Mouse (Mus musculus) c-Kit-positive CD71-positive TER-119-negative erythroid progenitor cells, embryonic 14.5 days (primary cell): ENCODE measurements around the gene Sptan1.
"Not testable (repeated sequence)": the region's sequence is repeated elsewhere in the genome, so short reads cannot be mapped to it uniquely, and the experiment has no call there.

ENCODE experiments used
- DNase-seq: peaks from one replicate; pipeline ENCODE4 v3.0.0-alpha.2; 2013; ENCODE audit warnings: low read depth

The Sptan1 gene

DNA sequence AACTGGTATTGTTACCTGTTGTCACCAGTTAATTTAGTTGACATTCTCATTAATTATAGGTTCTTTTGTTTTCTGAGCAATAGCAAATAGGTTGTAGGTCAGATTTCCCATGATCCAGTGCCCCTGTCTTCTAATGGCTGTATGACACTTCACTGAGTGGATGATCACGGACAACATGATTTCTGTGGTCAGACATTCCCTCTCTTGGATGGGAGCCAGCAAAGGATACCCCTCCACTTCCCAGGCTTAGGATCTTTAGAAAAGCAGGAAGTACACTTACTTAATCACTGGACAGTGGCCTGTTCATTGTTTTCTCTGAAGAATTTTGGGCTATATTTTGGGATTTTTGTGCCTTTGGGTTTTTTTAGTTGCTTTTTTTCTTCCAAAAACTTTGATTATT is 43.7 kb downstream of the Sptan1 start:
- DNase-seq: no peak

GRCm38 (mm10) chr2:30010840-30011281 is 45.5 kb downstream of the Sptan1 start:
- DNase-seq: no peak

DNA sequence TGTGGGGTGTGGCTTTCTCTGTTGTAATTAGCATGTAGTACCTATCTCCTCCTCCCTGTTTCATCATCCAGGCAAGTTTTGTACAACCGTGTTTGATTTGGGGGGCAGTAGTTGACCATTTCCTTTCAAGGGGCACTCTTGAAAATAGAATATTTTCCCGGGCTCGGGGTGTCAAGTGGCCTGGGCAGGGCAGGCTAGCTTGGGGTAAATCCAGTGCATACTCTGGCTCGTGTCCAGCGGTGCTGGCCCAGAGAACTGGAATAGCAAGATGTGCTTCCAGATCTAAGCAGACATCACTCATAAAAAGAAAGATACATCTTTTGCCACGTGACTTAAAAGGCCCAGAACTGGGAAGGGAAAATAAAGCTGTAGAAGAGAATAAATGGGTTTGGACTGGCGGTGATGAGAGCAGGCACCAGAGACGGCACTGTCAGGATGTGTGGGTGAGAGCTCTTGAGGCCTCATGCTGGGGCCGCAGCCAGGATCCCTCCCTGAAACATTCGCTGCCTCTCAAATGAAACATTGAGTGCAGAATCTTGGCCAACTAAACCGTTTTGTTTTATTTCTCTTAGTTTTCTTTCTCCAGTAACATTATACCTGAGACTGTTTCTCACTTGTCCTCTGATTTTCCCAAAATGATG is 49.1 kb downstream of the Sptan1 start:
- DNase-seq: no peak

DNA sequence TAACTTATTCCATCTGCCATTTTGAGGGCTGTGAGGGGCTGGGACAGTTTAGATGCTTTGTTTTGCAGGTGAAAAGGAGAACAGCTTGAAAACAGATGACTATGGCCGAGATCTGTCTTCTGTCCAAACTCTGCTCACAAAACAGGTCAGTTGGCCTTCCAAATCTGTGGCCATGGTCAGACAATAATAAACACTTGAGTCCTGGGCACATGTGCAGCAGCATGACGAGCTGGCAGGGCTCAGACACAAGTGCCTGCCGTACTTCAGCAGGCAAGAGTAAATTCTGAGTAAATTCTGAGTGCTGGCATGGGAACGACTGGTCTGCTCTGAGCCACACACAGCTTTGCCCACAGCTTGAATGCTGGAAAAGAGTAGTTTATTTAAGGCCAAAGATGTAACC is 60.1 kb downstream of the Sptan1 start:
- DNase-seq: no peak

DNA sequence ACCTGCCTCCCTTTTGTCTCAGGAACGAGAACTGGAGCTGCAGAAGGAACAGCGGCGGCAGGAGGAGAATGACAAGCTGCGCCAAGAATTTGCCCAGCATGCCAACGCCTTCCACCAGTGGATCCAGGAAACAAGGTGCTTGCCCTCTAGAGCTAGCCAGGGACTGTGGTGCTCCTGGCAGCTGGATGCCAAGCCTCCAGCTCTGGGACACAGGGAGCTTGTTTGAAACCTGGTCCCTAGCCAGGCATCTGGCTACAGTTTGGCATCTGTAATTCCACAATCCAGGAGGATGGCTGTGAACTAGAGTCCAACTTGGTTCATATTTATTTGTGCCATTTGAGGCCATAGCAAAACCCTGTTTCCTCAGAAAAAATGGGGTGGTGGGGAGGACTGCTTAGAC is 61.6 kb downstream of the Sptan1 start:
- DNase-seq: no peak

DNA sequence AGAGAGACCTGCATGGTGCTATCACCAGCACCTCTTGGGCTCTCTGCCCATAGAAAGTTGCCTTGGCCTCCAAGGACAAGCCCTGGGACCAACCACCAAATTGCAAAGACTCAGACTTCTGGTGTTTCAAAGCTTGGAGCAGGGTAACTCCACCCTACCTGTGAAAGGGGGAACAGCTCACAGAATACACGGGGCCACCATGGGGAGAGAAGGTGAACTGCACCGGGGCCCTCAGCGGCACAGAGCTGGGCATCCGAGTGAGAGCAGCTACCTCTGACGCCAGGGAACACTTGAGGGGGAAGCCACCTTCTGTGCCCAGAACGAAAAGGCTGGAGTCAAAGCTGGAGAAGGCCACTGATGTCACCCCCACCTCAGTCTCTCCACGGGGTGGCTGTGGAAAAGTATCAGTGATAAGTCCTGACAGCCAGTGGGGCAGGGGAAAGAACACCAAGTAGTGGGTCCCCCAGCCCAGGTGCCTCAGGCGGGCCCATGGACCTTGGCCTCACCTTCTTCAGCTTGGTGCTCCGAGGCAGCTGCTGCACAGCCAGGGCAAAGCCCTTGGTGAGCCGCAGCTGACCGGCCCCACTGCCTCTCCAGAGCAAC is 67.0 kb downstream of the Sptan1 start:
- no peak for DNase-seq

GRCm38 (mm10) chr2:30032957-30033356 is 67.6 kb downstream of the Sptan1 start:
- DNase-seq: no peak

GRCm38 (mm10) chr2:30037762-30038161 is 72.4 kb downstream of the Sptan1 start:
- no peak for DNase-seq

GRCm38 (mm10) chr2:30038370-30038769 is 73.0 kb downstream of the Sptan1 start:
- no peak for DNase-seq

GRCm38 (mm10) chr2:30039687-30040086 is 74.3 kb downstream of the Sptan1 start:
- no peak for DNase-seq

- peak; percentile 71 for DNase-seq
Measured at GRCm38 (mm10) chr2:30042445-30042844, 77.1 kb downstream of the Sptan1 start.

DNA sequence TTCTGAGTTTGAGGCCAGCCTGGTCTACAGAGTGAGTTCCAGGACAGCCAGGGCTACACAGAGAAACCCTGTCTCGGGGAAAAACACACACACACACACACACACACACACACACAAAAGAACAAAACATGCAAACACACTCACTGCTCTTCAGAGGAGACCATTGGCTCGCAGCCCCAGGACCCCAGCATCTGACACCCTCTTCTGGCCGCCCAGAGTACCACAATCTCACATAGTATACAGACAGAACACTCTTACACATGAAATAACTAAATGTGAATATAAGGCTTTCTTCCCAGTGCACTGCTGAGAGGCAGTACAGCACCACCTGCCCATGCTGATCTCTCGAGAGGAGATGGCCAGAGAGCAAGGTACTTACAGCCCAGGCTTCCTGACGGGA is 79.2 kb downstream of the Sptan1 start:
- no peak for DNase-seq

DNA sequence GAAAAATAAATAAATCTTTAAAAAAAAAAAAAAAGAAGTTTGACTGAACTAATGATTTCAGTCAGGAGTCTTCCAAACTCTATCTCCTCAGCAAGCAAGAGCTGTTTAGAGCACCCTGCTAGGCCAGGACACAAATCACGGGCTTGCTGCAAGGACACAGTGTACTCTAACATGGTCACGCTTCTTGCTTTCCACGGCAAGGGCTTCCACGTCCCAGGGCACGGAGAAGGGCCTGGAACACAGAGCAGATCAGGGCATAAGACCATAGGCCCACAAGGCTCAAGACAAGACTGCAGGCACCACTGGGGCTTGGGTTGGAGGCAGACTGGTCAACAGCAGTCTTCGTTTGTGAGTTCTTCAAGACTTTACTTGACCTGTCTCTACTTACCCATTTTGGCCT is 81.8 kb downstream of the Sptan1 start:
- no peak for DNase-seq

DNA sequence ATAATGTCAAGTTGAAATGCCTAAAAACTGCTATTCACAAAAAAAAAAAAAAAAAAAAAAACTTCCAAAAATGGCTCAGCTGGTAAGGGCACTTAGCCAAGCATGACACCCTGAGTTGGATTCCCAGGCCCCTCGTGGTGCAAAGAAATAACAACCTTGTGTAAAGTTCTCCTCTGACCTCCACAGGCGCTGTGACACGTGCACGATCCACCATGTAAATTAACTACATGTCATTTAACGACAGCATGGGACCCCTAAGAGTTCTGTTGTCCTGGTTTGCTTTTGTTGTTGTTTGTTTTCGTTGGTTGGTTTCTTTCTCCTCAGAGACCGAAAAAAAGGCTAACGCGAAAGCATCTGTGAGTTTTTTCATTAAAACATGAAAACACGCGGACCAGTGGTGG is 82.7 kb downstream of the Sptan1 start:
- no peak for DNase-seq

- DNase-seq: peak; percentile 95
Measured at GRCm38 (mm10) chr2:30048699-30049388, 83.5 kb downstream of the Sptan1 start, which contains the start of gene Wdr34. TSS of gene Wdr34 (minus strand) at chr2:30048881.

GRCm38 (mm10) chr2:30049831-30050230 is 84.5 kb downstream of the Sptan1 start:
- no peak for DNase-seq

DNA sequence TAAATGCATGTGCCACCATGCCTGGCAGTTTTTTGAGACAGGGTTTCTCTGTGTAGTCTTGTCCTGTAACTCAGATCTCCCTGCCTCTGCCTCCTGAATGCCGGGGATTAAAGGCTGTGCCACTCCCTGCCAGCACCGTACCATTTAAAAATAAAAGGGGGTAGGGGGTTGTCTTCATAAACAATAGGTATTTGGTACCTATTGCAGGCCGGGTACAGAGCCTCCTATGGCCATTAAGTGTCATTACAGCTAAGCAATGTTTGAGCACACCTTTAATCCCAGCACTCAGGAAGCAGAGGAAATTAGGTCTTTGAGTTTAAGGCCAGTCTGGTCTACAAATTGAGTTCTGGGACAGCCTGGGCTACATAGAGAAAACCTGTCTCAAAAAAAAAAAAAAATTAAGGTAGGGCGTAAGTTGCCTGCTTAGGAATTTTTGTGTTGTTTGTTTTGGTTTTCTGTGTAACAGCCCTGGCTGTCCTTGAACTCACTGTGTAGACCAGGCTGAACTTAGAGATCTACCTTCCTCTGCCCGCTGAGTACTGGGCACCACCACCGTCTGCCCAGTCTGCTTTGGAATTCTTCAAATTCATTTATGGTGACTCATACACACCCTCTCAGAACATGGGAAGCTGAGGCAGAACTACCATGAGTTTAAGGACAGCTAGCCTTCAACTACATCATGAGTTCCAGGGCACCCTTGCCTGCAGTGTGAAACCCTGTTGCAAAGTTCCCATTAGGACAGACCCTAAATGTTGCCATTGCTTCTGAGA is 86.8 kb downstream of the Sptan1 start:
- no peak for DNase-seq

GRCm38 (mm10) chr2:30055310-30055709 is 90.0 kb downstream of the Sptan1 start:
- DNase-seq: not testable (repeated sequence)

GRCm38 (mm10) chr2:30056736-30057135 is 91.4 kb downstream of the Sptan1 start:
- no peak for DNase-seq

- DNase-seq: no peak
Measured at GRCm38 (mm10) chr2:30057223-30057904, 92.0 kb downstream of the Sptan1 start, which contains the start of gene Set. TSS of gene Set (plus strand) at chr2:30057378.

GRCm38 (mm10) chr2:30058418-30058817 is 93.1 kb downstream of the Sptan1 start:
- no peak for DNase-seq
